Mouse (Mus musculus) thymus, postnatal 10 days (tissue): ENCODE measurements around the gene Ech1.
A peak's percentile ranks its signal among the peaks of the same experiment; 100 is the strongest.

Experiments used
- DNase-seq, 2 experiments: peaks; one replicate each; pipeline ENCODE4 v3.0.0; 2021; ENCODE audit warnings: low spot score in 2 of 2

Gene Ech1

GRCm38 (mm10) chr7:28824941-28825685 lies at the start of gene Ech1:
Gene Ech1 (plus strand): TSS chr7:28825217.
- DNase-seq: peak; percentile 85 to 88

GRCm38 (mm10) chr7:28778825-28779224 lies 46.2 kb upstream of the Ech1 start:
- DNase-seq: no peak

GRCm38 (mm10) chr7:28780067-28780658 lies 44.9 kb upstream of the Ech1 start:
- DNase-seq: peak; percentile 91 to 96

- DNase-seq: peak; percentile 67 to 76
These were observed 44.2 kb upstream of the Ech1 start for GRCm38 (mm10) chr7:28780857-28781256.

GRCm38 (mm10) chr7:28781261-28781663 lies 43.8 kb upstream of the Ech1 start:
- DNase-seq: peak; percentile 80 to 86

- DNase-seq: peak; percentile 49 to 66
These were observed 39.9 kb upstream of the Ech1 start for GRCm38 (mm10) chr7:28785161-28785560.

GRCm38 (mm10) chr7:28787884-28788283 lies 37.1 kb upstream of the Ech1 start:
- no peak for DNase-seq

- DNase-seq: peak; percentile 67 to 75
These were observed 36.5 kb upstream of the Ech1 start, which contains the start of gene Rinl for GRCm38 (mm10) chr7:28788307-28789195. Gene Rinl (plus strand): TSS chr7:28788969.

- DNase-seq: no peak
These were observed 35.8 kb upstream of the Ech1 start for GRCm38 (mm10) chr7:28789235-28789634.

- no peak for DNase-seq
These were observed 34.8 kb upstream of the Ech1 start for GRCm38 (mm10) chr7:28790066-28790806.

- no peak for DNase-seq
These were observed 33.3 kb upstream of the Ech1 start for GRCm38 (mm10) chr7:28791706-28792105.

GRCm38 (mm10) chr7:28792391-28793185 lies 32.4 kb upstream of the Ech1 start:
- no peak for DNase-seq

- peak; percentile 61 to 71 for DNase-seq
These were observed 31.2 kb upstream of the Ech1 start for GRCm38 (mm10) chr7:28793834-28794233.

- no peak for DNase-seq
These were observed 30.5 kb upstream of the Ech1 start for GRCm38 (mm10) chr7:28794496-28794895.

GRCm38 (mm10) chr7:28795832-28796231 lies 29.2 kb upstream of the Ech1 start:
- DNase-seq: no peak

GRCm38 (mm10) chr7:28796562-28796975 lies 28.4 kb upstream of the Ech1 start:
- peak in 1 of 2 experiments; percentile 79 for DNase-seq

GRCm38 (mm10) chr7:28799994-28800393 lies 25.0 kb upstream of the Ech1 start:
- no peak for DNase-seq

- no peak for DNase-seq
These were observed 23.6 kb upstream of the Ech1 start for GRCm38 (mm10) chr7:28801451-28801850.

- DNase-seq: no peak
These were observed 22.9 kb upstream of the Ech1 start for GRCm38 (mm10) chr7:28801901-28802670.
